Mouse (Mus musculus): ENCODE data around the gene Pex6. TPM values are rescaled to one million over a fixed set of nuclear protein-coding genes. Genes with fewer than 3 reads are reported as not detected.

The Pex6 gene
- total RNA-seq, 4 experiments from 2014 or later = 42.8 to 54.4 (median 51.9) TPM

DNA sequence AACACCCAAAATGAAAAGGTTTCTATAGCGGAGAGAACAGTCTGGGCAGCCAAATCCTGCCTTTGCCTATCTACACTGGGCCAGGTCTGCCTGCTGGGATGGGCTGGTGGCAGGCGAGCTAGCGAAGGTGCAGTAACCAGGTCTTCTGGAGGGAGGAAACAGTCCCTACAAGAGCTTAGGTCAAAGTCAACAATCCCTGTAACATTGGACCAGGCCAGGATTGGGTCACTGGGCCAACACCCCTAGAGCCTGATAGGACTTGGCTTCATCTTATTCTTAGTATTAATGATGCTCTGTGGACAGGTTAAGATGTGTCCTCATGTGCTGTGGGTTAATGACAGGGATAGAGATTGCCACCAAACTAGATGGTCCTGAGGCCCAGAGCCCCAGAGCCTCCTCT, 22.8 kb downstream of the Pex6 start:
- no peak for DNase-seq (ENCODE audit: low spot score in 2 of 2)

GRCm38 (mm10) chr17:46735287-46735686, 24.0 kb downstream of the Pex6 start:
- DNase-seq (ENCODE audit: low spot score in 2 of 2) = no peak

DNA sequence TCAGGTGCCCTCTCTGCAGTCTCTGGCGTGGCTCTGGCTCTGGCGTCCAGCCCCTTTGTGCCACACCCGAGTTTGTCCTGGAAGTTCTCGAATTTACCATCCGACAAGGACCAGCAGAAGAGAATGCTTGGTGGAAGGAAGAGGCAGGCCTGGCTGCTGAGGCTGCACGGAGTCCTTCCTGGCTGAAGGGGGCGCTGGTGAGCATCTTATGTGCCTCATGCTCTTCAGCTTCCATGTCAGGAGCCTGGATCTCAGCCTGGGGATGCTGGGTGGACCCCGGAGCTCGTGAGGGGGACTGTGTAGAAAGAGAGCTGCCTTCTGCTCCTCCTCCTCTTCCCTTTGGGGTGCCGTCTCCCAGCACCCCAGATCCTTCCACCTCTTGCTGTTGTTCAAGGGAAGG, 24.9 kb downstream of the Pex6 start:
- no peak for DNase-seq (ENCODE audit: low spot score in 2 of 2)

DNA sequence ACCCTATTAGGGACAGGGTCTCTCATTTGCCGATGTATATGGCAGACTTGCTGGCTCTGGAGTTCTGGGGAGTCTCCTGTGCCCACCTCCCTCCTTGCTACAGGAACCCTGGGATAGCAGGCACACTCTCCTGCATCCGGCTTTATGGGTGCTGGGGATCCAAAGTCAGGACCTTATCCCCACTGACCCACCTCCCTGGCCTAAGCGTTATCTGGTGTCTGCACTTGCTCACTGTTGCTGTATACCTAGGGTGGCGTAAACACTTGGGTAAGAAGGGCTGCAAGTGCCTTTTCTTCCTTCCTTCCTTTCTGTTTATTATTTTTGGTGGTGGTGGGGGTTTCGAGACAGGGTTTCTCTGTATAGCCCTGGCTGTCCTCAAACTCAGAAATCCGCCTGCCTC, 30.0 kb downstream of the Pex6 start:
- no peak for DNase-seq (ENCODE audit: low spot score in 2 of 2)

DNA sequence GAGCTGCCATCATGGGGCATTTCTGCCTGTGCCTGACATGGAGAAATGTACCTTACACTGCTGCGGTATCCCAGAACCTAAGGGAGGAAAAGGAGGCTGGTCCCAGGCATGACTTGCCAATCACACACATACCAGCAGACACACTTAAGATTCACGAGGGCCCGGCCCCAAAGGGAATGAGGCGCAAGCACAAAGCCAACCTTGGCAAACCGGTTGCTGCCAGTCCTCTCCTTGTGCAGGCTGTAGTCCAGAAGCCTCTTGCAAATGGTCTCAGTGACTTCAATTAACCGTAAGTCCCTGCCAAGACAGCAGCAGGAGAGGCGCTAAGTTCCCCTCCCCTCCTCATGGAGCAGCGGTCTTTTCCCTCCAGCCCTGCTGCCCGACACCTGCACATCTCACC, 31.7 kb downstream of the Pex6 start:
- DNase-seq (ENCODE audit: low spot score in 2 of 2) = no peak

- no peak for DNase-seq (ENCODE audit: low spot score in 2 of 2)
Observed at GRCm38 (mm10) chr17:46745506-46745905, 34.2 kb downstream of the Pex6 start.

GRCm38 (mm10) chr17:46747234-46747633, 36.0 kb downstream of the Pex6 start:
- no peak for DNase-seq (ENCODE audit: low spot score in 2 of 2)

GRCm38 (mm10) chr17:46747806-46748205, 36.5 kb downstream of the Pex6 start:
- DNase-seq (ENCODE audit: low spot score in 2 of 2) = no peak

DNA sequence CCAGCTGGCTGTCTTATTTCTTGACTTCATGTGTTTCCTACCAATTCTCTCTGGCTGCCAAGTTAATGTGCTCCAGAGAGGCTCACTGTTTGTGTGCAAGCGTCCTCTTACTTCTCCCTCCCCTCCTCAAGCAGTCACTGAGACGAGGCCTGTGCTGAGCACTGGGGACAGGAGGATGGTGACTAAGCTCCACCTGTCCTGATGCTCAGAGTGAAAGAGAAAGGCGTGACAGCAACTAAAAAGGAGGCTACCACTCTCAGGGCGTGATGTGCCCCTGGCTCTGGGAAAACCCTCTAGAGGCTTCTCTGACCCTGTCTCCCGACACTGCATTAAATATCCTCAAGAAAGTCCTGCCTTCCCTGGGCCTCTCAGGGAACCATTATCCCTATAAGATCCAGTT, 38.0 kb downstream of the Pex6 start:
- DNase-seq (ENCODE audit: low spot score in 2 of 2) = no peak

DNA sequence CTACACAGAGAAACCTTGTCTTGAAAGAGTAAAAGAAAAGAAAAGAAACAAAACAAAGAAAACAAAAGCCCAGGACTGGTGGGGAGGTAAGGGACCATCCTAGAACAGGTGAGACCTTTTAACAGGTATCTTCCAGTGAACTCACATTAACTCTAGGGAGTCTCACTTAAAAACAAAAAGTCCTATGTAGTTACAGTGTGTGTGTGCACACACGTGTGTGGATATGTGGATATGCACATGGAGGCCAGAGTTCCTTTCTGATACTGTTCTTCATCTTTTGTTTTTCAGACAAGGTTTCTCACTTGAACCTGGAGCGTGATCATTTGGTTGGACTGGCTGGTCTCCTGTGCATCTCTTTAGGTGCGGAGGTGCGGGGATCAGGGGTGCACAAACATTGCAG, 39.3 kb downstream of the Pex6 start:
- DNase-seq (ENCODE audit: low spot score in 2 of 2) = no peak

DNA sequence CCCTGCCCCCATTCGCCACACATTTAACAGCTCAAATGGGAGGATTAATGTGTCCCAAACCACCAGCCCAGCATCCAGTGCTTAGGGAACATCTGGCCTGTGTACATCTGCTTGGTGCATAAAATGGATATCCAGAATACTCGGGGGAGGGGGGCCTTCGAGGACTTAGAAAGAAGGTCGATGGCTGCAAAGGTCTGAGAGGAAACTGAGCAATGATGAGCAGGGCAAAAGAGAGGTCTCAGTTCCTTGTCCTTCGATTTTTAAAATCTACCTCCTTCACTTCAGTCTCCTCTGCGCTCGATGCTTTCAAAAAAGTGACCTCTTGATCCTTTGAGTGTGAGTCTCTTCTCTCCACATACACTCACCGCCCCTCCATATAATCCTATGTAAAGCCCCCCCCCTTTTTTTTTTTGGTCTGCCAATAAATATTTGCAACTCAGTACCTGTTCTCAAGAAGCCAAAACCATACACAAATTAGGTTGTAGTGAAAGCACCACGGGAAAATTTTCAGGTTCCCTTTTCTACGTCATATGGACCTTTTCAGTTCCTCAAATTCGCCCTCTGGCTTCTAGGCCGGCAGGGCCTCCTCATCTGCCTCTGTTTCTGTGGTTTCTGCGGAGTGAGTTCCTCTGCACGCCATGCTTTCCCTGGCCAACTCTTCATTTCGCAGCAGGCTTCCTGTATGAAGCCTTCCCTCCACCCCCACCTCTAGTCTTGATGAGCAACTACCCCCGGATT, 40.0 kb downstream of the Pex6 start:
- DNase-seq (ENCODE audit: low spot score in 2 of 2) = peak; percentile 55 to 56

DNA sequence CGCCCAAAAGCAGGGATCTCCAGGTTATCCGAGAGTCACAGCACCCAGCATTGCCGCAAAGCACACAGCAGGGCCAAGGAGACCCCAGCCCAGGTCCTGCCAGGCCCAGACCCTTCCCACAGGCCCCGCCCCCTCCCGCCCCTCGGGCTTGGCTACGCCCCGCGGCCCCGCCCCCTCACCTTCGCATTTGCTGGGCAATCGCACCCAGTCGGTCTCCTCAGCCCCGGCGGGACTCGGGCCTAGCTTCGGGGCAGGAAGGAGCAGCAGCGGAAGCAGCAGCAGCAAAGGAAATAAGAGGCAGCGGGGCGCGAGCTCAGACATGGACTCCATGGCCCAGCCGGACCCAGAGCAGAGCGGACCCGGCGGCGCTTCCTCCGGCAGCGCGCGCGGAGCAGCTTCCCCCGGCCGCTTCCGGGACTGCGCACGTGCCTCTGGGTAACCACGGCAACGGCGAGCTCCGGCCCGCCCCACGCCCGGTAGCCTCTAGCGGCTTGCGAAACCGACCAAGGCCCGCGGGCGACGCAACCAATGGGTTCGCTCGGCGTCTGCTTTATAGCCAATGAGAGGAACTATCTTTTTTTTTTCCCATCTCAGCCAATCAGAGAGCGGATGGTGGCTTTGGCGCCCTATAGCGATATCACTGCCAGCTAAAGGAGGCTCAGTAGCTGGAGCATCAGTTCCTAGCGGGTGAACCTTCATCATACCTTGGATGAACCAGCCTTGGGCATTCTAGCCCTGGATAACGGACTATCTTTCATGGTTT, 40.7 kb downstream of the Pex6 start, which contains the start of gene Cnpy3:
Cnpy3 (minus strand) TSS at position 421 of the 763 bp plus-strand sequence.
- peak; percentile 98 for DNase-seq (ENCODE audit: low spot score in 2 of 2)

DNA sequence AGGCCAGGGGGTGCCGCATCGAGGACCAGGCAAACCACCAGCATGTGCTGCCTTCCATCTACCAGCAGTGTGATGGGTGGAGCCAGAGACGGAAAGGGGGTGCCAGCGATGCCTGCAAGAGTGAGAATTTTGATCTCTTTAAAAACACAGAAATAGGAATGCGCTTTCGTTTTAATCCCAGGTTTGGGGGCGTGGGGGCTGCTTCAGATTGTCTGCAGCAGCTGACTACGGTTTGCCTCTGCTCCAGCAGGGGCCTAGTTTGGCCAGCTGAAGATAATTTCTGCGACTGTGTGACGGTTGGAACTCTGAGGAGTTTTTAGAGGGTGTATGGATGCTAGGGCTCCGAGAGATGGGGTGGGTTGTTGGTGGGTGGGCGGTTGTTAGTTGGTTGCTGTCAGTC, 47.5 kb downstream of the Pex6 start:
- DNase-seq (ENCODE audit: low spot score in 2 of 2) = no peak

- DNase-seq (ENCODE audit: low spot score in 2 of 2) = no peak
Observed at GRCm38 (mm10) chr17:46763544-46763943, 52.3 kb downstream of the Pex6 start, which contains the start of gene Ptcra. TSS of gene Ptcra (minus strand) at chr17:46763712.

GRCm38 (mm10) chr17:46764916-46765315, 53.7 kb downstream of the Pex6 start:
- peak in 1 of 2 experiments; percentile 60 for DNase-seq (ENCODE audit: low spot score in 2 of 2)

DNA sequence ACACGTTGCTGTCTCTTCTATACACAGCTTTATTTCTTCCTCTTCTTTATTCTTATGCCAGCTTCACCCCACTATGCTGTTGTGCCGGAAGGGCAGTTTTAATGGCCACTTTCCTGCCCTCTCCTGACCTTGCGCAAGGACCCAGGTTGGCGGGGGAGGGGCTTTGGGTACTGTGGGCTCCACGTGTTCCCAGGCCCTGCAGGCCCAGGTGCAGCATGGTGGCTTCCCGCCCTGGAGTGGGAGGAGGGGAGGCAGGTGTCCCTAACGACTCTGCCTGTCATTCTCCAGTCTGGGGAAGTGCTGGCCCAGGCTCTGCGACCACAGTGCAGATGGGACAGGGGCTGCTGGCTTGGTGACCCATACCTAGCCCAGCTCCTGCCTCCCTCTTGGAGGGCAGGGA, 56.6 kb downstream of the Pex6 start:
- DNase-seq (ENCODE audit: low spot score in 2 of 2) = no peak

DNA sequence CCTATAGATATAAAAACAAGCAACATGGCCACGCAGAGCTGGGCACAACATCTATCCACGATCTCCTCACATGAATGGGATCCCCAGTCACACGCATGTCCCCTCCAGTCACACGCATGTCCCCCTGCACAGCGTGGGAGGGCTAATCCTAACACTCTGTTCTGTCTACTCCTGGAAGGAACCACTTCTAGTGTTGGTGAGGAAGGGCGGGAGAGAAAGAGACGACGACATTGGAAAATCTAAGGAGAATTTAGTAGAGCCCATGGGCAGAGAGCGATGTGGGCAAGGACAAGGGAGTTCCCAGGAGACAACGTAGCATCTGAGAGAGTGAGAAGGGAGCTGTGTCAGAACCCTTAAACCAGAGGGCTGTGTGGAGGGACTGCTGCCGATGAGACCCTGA, 59.3 kb downstream of the Pex6 start:
- DNase-seq (ENCODE audit: low spot score in 2 of 2) = no peak

DNA sequence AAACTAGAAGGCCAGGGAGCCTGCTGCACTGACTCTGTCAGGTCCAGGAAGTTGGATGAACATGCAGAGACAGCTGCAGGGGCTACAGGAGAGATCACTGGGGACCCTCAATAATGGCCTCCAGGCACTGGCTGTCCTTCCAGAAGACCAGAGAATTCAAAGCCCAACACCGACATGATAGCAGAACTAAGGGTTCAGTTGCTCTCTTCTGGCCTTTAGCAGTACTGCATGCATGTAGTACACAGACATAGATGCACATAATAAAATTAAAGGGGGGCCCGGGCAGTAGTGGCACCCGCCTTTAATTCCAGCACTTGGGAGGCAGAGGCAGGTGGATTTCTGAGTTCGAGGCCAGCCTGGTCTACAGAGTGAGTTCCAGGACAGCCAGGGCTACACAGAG, 59.8 kb downstream of the Pex6 start:
- DNase-seq (ENCODE audit: low spot score in 2 of 2) = no peak

GRCm38 (mm10) chr17:46771616-46772015, 60.4 kb downstream of the Pex6 start:
- DNase-seq (ENCODE audit: low spot score in 2 of 2) = no peak

- DNase-seq (ENCODE audit: low spot score in 2 of 2) = no peak
Observed at GRCm38 (mm10) chr17:46772038-46772403, 60.8 kb downstream of the Pex6 start.

GRCm38 (mm10) chr17:46772404-46773277, 61.4 kb downstream of the Pex6 start, which contains the start of gene 2310039H08Rik:
TSS of gene 2310039H08Rik (plus strand) at chr17:46772635.
- DNase-seq (ENCODE audit: low spot score in 2 of 2) = peak; percentile 79 to 81

Measured in layer of hippocampus, adult 8-10 months (tissue).